Mouse (Mus musculus): ENCODE data around the gene Xpr1. TPM values are rescaled to one million over a fixed set of nuclear protein-coding genes. Genes with fewer than 3 reads are reported as not detected.
A peak's percentile ranks its signal among the peaks of the same experiment; 100 is the strongest.

Gene Xpr1
- polyA plus RNA-seq, 1 experiment from 2014 or later = 44.9 TPM

DNA sequence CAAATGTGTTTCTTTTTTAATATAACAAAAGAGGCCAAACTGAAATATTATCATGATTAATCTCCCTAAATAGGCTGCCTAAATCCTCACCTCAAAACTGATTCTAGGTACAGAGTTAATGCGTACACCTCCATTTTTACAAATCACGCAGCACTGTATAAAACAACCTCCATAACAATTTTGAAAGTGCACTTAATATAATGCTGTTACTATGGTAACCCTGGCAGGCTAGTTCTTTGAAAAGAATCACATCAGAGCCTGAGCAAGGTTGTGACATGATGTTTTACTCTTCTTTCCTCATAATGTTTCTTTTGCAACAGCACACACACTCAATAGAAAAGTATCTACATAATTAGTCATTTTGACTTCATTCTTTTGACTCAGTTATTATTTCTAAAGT lies 113.8 kb downstream of the Xpr1 start:
- Histone ChIP-seq H3K9ac (no peak overlapping the region), H3K9me3 (no peaks in the 10 kb centered on the region), H3K4me3 (no peak overlapping the region), H3K4me1 (replicated peaks) (peaks cover 18% of the 10 kb centered on the region), H3K27ac (no peak overlapping the region), H3K27me3 (no peaks in the 10 kb centered on the region), H3K4me2 (no peak overlapping the region), H3K36me3 (peaks cover 12% of the 10 kb centered on the region)
- 77% methylated on average over 2 of the region's 2 CpGs for WGBS
- no peak for ATAC-seq (ENCODE audit: low FRiP score)

DNA sequence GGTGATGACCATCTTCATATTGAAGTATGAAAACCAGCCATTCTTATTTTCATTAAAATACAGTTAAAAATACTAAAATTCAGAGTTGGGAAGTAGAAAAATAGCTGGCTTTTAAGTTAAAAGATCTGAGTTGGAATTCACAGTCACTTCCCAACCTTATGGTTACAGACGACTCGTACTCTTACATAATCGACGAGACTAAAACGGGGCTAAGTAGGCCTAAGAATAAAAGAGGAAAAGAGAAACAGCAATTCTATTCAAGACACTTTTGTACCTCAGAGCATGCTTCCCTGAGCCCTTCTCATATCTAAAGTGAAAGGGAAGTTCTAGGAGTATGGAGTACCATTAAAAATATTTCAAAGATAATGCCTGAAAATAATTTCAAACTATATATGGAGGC lies 119.6 kb downstream of the Xpr1 start:
- H3K27ac ChIP-seq = no peak overlapping the region
- no peak for ATAC-seq (ENCODE audit: low FRiP score)
- peaks cover 9% of the 10 kb centered on the region; the same call in 1 of the 2 replicates for H3K36me3 ChIP-seq
- peaks cover 5% of the 10 kb centered on the region; the same call in 1 of the 2 replicates for H3K4me1 ChIP-seq (replicated peaks)
- no peak overlapping the region for H3K4me3 ChIP-seq
- 94% methylated on average over 5 of the region's 5 CpGs for WGBS
- H3K9ac ChIP-seq = no peak overlapping the region
- H3K4me2 ChIP-seq = no peak overlapping the region
- no peaks in the 10 kb centered on the region for H3K27me3 ChIP-seq
- no peaks in the 10 kb centered on the region for H3K9me3 ChIP-seq

DNA sequence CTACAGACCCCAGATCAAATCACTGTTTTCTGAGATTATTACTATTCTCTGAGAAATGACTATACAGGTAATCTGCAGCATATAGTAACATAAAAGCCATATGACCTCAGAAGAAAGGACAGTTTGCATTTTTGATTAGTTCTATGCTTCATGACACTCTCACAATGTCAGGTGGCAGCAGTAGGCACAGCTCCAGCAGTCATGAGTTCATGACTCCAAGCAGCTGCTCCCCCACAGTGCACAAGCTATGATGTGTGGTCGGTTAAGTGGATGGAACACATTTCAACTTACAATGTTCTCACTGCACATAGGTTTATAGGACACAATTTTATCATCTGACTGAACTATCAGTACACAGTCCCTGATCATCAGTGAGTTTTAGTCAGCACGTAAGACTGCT lies 120.0 kb downstream of the Xpr1 start:
- no peaks in the 10 kb centered on the region for H3K27me3 ChIP-seq
- H3K27ac ChIP-seq = no peak overlapping the region
- peaks cover 5% of the 10 kb centered on the region; the same call in 1 of the 2 replicates for H3K4me1 ChIP-seq (replicated peaks)
- no peaks in the 10 kb centered on the region for H3K9me3 ChIP-seq
- H3K4me3 ChIP-seq = no peak overlapping the region
- H3K36me3 ChIP-seq = peaks cover 9% of the 10 kb centered on the region; the same call in 1 of the 2 replicates
- H3K9ac ChIP-seq = no peak overlapping the region
- WGBS = 78% methylated on average over 2 of the region's 2 CpGs
- no peak for ATAC-seq (ENCODE audit: low FRiP score)
- no peak overlapping the region for H3K4me2 ChIP-seq

DNA sequence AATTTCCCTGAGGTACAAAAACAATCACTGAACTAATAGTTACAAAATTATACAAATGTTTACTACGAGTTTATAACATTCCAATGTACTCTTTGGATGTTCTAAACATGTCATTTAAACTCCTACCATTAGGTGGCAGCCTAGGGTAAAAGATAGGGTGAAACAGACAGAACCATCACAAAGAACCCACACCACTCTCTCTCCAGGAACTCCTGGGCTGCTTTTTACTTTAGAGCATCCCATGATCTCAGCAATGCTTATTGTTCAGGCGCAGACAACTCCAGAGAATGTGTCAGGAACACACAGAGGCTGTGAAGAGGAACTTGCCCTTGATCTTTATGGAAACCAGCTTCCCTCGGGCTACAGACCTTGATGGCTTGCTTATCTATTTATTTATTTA lies 123.8 kb downstream of the Xpr1 start:
- no peak overlapping the region; the same call in 1 of the 2 replicates for H3K27ac ChIP-seq
- no peak overlapping the region for H3K4me3 ChIP-seq
- H3K27me3 ChIP-seq = no peaks in the 10 kb centered on the region
- H3K9me3 ChIP-seq = no peaks in the 10 kb centered on the region
- peaks cover 27% of the 10 kb centered on the region for H3K36me3 ChIP-seq
- WGBS = 7% methylated on average over 3 of the region's 3 CpGs
- ATAC-seq (ENCODE audit: low FRiP score) = peak; percentile 66; the same call in 1 of the 2 replicates
- no peak overlapping the region for H3K9ac ChIP-seq
- H3K4me2 ChIP-seq = no peak overlapping the region
- H3K4me1 ChIP-seq (replicated peaks) = peaks cover 5% of the 10 kb centered on the region; the same call in 1 of the 2 replicates

DNA sequence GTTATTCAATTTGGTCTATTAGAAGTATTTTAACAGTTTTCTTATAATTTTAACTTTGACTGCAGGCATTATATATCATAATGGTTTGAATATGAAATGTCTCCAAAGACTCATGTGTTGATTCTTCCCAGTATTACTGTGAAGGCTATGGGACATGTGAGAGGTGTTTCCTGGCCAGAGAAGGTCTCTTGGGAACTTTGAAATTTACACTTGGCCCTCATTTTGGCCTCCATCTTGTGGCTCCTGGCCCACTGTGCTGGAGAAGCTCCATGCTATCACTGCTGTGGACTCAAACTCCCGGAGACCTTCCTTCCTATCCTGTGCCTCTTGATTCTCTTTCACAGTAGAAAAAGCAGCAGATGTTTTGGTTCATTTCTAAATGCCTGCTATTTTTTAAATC lies 127.8 kb downstream of the Xpr1 start:
- Histone ChIP-seq H3K36me3 (peaks cover 57% of the 10 kb centered on the region), H3K4me3 (no peak overlapping the region), H3K9me3 (no peaks in the 10 kb centered on the region), H3K4me2 (no peak overlapping the region), H3K9ac (no peak overlapping the region), H3K27ac (no peak overlapping the region), H3K4me1 (replicated peaks) (peaks cover 3% of the 10 kb centered on the region; the same call in 1 of the 2 replicates), H3K27me3 (no peaks in the 10 kb centered on the region)
- ATAC-seq (ENCODE audit: low FRiP score) = no peak
- 98% methylated on average over 1 of the region's 1 CpGs for WGBS

DNA sequence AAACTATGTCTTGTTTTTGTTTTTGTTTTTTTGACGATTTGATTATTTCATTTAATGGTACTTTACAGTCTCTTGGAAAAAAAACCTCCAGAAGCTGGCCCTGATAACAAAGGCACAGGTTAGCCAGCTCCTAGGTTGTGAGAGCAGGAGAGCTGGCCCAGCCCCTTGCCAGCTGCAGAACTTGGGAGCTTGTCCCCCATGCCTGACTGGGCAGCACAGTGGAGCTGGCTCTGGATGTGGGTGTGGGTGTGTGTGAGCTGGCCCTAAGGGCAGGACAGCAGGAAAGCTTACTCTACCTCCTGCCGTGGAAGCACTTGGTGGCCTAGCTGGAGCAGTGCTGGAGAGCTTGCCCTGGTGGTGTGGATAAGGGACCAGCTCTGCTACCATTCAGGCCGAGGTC lies 129.2 kb downstream of the Xpr1 start:
- H3K4me3 ChIP-seq = no peak overlapping the region
- no peak overlapping the region for H3K9ac ChIP-seq
- H3K27me3 ChIP-seq = no peaks in the 10 kb centered on the region
- 88% methylated on average over 3 of the region's 3 CpGs for WGBS
- H3K9me3 ChIP-seq = no peaks in the 10 kb centered on the region
- no peak overlapping the region for H3K27ac ChIP-seq
- peaks cover 66% of the 10 kb centered on the region for H3K36me3 ChIP-seq
- H3K4me1 ChIP-seq (replicated peaks) = no peaks in the 10 kb centered on the region
- H3K4me2 ChIP-seq = no peak overlapping the region
- no peak for ATAC-seq (ENCODE audit: low FRiP score)

DNA sequence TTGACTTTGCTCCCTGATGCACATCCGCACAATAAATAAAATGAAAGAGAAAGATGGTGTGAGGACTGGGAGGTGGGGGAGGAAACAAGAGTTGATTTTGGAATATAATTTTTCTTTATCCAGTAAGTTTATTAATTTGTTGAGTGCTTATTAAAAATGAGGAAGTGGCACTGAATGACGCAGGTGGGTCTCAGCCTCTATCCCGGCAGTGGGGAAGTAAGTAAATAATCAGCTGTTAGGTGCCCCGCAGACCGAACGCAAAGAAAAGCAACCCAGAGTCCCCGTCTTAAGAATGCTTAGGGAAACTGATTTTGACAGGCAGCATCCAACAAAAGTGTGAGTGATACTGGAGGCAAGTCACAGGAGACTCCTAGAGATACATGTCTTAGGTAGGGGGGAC lies 133.4 kb downstream of the Xpr1 start:
- no peak for ATAC-seq (ENCODE audit: low FRiP score)
- no peaks in the 10 kb centered on the region for H3K4me1 ChIP-seq (replicated peaks)
- WGBS = 95% methylated on average over 7 of the region's 7 CpGs
- peaks cover 70% of the 10 kb centered on the region for H3K36me3 ChIP-seq
- no peaks in the 10 kb centered on the region for H3K27me3 ChIP-seq
- no peak overlapping the region for H3K4me2 ChIP-seq
- H3K4me3 ChIP-seq = no peak overlapping the region
- no peaks in the 10 kb centered on the region for H3K9me3 ChIP-seq
- H3K9ac ChIP-seq = no peak overlapping the region
- no peak overlapping the region for H3K27ac ChIP-seq

DNA sequence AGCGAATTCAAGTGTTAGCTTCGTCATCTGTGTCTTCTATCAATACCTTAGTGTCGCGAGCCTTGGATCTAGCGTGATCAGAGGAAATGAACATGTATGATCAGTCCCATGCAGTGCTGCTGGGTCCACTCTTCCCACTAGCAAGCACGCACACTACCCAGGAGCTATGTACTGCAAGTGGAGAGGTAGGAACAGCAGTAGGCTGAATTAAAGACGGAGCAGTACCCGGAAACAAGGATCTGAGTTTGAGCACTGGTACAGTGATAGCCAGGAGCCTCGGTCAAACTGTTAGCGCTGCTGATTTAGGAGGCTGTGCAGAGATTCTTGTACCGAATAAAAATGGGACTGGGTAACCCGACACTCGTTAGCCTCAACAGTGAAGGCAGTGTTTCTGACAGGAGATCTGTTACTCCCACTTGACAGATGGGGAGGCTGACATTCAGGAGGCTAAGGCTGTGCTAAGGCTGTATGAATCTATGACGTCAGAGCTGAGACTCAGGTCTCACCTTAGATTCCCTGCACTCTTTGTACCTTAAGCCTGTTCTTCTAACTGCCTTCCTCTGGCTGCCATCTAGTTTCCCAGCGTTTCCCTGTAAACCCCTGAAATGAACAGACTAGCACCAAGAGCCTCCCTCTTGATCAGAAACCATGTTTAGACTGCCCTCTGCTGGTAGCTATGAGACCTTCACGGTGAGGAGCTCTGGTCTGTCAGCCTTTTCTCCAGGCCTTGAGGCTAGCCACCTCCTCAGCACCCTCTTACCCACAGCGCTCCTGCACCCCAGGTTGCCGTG lies 136.0 kb downstream of the Xpr1 start:
- no peak overlapping the region for H3K27ac ChIP-seq
- ATAC-seq (ENCODE audit: low FRiP score) = peak; percentile 88
- no peaks in the 10 kb centered on the region for H3K4me1 ChIP-seq (replicated peaks)
- H3K27me3 ChIP-seq = no peaks in the 10 kb centered on the region
- WGBS = 63% methylated on average over 18 of the region's 18 CpGs
- no peak overlapping the region for H3K9ac ChIP-seq
- H3K4me2 ChIP-seq = no peak overlapping the region
- H3K4me3 ChIP-seq = no peak overlapping the region
- peaks cover 56% of the 10 kb centered on the region for H3K36me3 ChIP-seq
- no peaks in the 10 kb centered on the region for H3K9me3 ChIP-seq

DNA sequence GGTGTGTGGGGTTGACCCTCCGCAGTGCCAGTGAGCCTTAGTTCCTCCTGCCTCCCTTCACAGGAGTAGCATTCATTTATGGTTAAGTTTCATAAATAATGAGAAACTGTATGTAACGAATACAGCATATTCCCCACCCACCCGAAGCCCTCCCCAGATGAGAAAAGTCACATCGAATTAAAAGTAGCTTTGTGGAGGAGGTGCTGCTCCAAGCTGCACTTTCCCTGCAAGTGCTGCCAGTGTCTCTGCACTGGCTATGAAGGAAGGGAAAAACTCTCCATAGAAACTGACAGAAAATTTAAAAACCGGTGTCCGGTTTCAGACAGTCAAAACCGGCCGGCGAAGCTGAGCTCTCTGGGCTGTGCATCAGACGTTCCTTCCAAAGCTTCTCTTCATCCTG lies 136.9 kb downstream of the Xpr1 start:
- no peak overlapping the region for H3K4me2 ChIP-seq
- H3K4me1 ChIP-seq (replicated peaks) = no peaks in the 10 kb centered on the region
- H3K36me3 ChIP-seq = peaks cover 50% of the 10 kb centered on the region
- H3K27me3 ChIP-seq = no peaks in the 10 kb centered on the region
- WGBS = 86% methylated on average over 10 of the region's 10 CpGs
- H3K27ac ChIP-seq = no peak overlapping the region
- no peak overlapping the region for H3K4me3 ChIP-seq
- H3K9ac ChIP-seq = no peak overlapping the region
- no peak for ATAC-seq (ENCODE audit: low FRiP score)
- no peaks in the 10 kb centered on the region for H3K9me3 ChIP-seq

DNA sequence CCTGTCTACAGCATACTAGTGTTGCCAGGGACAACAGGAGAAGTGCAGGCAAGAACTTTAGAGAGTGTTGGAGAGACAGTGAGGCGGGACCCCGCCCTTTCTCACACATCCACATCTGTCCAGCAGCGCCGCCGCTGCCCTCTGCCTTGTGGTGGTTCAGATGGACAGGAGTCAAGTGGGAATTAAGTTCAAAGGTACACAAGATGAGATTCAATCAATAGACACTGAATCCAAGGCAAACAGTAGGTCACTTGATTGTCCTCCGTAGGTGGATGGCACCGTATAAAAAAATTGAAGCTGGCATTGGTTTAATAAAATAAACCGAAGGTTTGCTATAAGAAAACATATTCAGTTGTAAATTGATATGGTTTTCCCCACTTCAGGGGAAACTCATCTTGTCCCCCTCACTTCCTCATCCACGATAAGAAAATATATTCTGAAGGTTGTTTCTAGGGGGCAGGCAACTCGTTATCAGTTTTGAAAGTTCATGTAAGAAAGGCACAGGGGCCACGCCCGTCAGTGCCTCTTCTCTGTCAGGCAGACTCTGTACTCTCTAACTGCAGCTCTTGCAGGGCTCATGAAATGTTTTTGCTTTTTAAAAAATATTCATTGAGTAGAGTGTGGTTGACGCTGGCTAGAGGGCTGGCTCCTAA lies 140.7 kb downstream of the Xpr1 start:
- ATAC-seq (ENCODE audit: low FRiP score) = no peak
- WGBS = 76% methylated on average over 13 of the region's 13 CpGs

DNA sequence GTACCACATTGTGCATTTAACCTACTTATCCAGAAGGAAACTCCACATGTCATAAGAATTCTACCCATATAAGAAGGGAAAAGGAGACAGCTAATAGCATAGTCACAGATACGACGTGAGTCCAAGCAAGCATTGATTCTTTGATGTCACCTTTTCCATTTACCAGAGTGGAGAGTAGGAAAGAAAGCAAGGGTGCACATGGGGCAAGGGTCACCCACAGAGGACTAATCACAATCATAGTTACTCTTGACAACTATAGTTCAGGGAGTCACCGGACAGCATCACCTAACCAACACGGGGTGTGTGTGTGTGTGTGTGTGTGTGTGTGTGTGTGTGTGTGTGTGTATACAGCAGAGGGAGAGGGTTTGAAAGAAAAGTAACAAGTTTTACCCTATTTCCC lies 141.4 kb downstream of the Xpr1 start:
- H3K9me3 ChIP-seq = no peaks in the 10 kb centered on the region

More for the DNA sequence above, 140.7 kb downstream of the Xpr1 start:
- Histone ChIP-seq H3K4me1 (replicated peaks) (no peaks in the 10 kb centered on the region), H3K9me3 (no peaks in the 10 kb centered on the region), H3K27ac (no peak overlapping the region), H3K9ac (no peak overlapping the region), H3K4me2 (no peak overlapping the region), H3K4me3 (no peak overlapping the region), H3K27me3 (no peaks in the 10 kb centered on the region), H3K36me3 (peaks cover 17% of the 10 kb centered on the region)

DNA sequence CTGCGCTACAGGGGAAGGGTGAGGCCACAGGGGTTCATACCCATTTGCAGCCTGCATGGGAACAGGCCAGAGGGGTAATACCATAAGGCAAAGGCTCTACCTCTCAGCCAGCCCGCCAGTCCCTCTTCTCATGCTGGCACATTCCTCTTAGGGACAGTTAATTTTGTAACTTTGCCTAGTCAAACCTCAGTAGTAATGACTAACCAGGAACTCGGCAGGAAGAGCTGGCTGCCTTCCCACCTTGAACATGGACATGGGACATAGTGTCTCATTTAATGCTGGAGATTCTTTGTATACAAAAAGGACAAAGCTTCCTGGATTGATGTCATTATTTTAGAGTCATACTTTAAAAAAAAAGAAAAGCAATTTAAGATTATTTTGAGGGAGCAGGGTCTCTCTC lies 142.2 kb downstream of the Xpr1 start:
- no peak overlapping the region for H3K4me2 ChIP-seq
- ATAC-seq (ENCODE audit: low FRiP score) = no peak

More for the DNA sequence above, 141.4 kb downstream of the Xpr1 start:
- H3K4me2 ChIP-seq = no peak overlapping the region
- H3K4me1 ChIP-seq (replicated peaks) = no peaks in the 10 kb centered on the region
- no peak for ATAC-seq (ENCODE audit: low FRiP score)
- WGBS = 84% methylated on average over 4 of the region's 4 CpGs
- no peak overlapping the region for H3K27ac ChIP-seq
- no peak overlapping the region for H3K4me3 ChIP-seq
- peaks cover 17% of the 10 kb centered on the region for H3K36me3 ChIP-seq
- H3K27me3 ChIP-seq = no peaks in the 10 kb centered on the region
- no peak overlapping the region for H3K9ac ChIP-seq

More for the DNA sequence above, 142.2 kb downstream of the Xpr1 start:
- Histone ChIP-seq H3K4me3 (no peak overlapping the region), H3K4me1 (replicated peaks) (no peaks in the 10 kb centered on the region), H3K27ac (no peak overlapping the region), H3K36me3 (peaks cover 10% of the 10 kb centered on the region), H3K27me3 (no peaks in the 10 kb centered on the region), H3K9ac (no peak overlapping the region), H3K9me3 (no peaks in the 10 kb centered on the region)
- 89% methylated on average over 3 of the region's 3 CpGs for WGBS
